In genomic region chr7:28969672-28970394, GRCm38 (mm10) we compare ENCODE assay signal across 12 mouse cellular contexts. TPM values are rescaled to one million over a fixed set of nuclear protein-coding genes. Genes with fewer than 3 reads are reported as not detected.
DNase-seq lines count a peak whose midpoint lies in the region; ATAC-seq and TF ChIP-seq lines count a peak whose summit lies in the region.
"Had no signal": no experiment of that assay in that cellular context is flagged by ENCODE, and none has a peak within 500 bp of the region (broad histone marks: within the 10 kb centered on the region; RNA-seq: fewer than 3 reads in every experiment).

No protein-coding gene starts in this region.

- peaks cover 11% of the 10 kb centered on the region for H3K36me3 ChIP-seq in C2C12 (ENCODE audit: control insufficient read depth, insufficient read depth)
- H3K36me3 ChIP-seq in intestine, embryonic 14.5 days (ENCODE audit: control insufficient read depth, insufficient read depth, low read length) = peaks cover 44% of the 10 kb centered on the region
- H3K36me3 ChIP-seq in limb, embryonic 11.5 days (ENCODE audit: control insufficient read depth, insufficient read depth, low read length) = peaks cover 16% of the 10 kb centered on the region

- TF ChIP-seq CTCF in C2C12 (IDR thresholded peaks at IDR 0.05; ENCODE audit: control insufficient read depth, insufficient read depth, insufficient read length) = no peak

- peak overlapping the region; percentile 58; the same call in 1 of the 2 replicates for H3K27ac ChIP-seq in intestine, embryonic 14.5 days (ENCODE audit: low read depth)
- no peak overlapping the region for H3K27ac ChIP-seq in limb, embryonic 11.5 days (replicated peaks; ENCODE audit: low read depth, low read length)
- H3K27ac ChIP-seq: heart, embryonic 10.5 days; layer of hippocampus, adult 2 months had no signal

- no peak overlapping the region for H3ac ChIP-seq in C2C12 (ENCODE audit: control insufficient read depth, insufficient read length, low read depth)

- no peak overlapping the region for H3K9ac ChIP-seq in intestine, embryonic 14.5 days (ENCODE audit: low read length)
- H3K9ac ChIP-seq in limb, embryonic 11.5 days (ENCODE audit: low read length) = no peak overlapping the region

- intact Hi-C loops in gastrocnemius, postnatal 36 days (cut with DNase I) = loop anchor here (5.0 kb wide), 1 partner anchor 173 kb away; no protein-coding TSS in a partner anchor

- H3K4me3 ChIP-seq in C2C12 (ENCODE audit: insufficient read depth, poor library complexity, severe bottlenecking) = no peak overlapping the region
- H3K4me3 ChIP-seq in intestine, embryonic 14.5 days (ENCODE audit: low read depth, low read length) = no peak overlapping the region
- no peak overlapping the region for H3K4me3 ChIP-seq in limb, embryonic 11.5 days (ENCODE audit: low read depth, low read length)
- H3K4me3 ChIP-seq: heart, embryonic 10.5 days; layer of hippocampus, adult 2 months had no signal

- peak; percentile 47 for ATAC-seq in intestine, embryonic 14.5 days (replicated peaks; ENCODE audit: low FRiP score, low TSS enrichment, low read depth)
- peak; percentile 35; the same call in 1 of the 2 replicates for ATAC-seq in limb, embryonic 11.5 days (ENCODE audit: insufficient number of reproducible peaks, low FRiP score, low TSS enrichment, low read depth)

- H3K4me2 ChIP-seq in intestine, embryonic 14.5 days (ENCODE audit: low read length) = no peak overlapping the region
- H3K4me2 ChIP-seq in limb, embryonic 11.5 days (ENCODE audit: low read depth, severe bottlenecking) = no peak overlapping the region

- DNase-seq in gastrocnemius, adult 8-10 months (ENCODE audit: low spot score in 2 of 2) = peak; percentile 55 to 61
- DNase-seq in gastrocnemius, postnatal 36 days = no peak
- peak; percentile 64 for DNase-seq in intestine, embryonic 14.5 days (ENCODE audit: low spot score)
- DNase-seq in limb, embryonic 11.5 days (ENCODE audit: low spot score) = no peak
- DNase-seq in layer of hippocampus, adult 8-10 months (ENCODE audit: low spot score in 2 of 2) = no peak
- DNase-seq in cerebellum, adult 9-10 months = no peak
- DNase-seq in layer of hippocampus, adult 9-10 months (ENCODE audit: low spot score) = no peak
- DNase-seq: adrenal gland, adult 2 months; cerebellum, postnatal 14 days had no signal

- H3K79me2 ChIP-seq in C2C12 (ENCODE audit: control insufficient read depth, insufficient read depth) = no peaks in the 10 kb centered on the region

- H3K4me1 ChIP-seq in intestine, embryonic 14.5 days (replicated peaks; ENCODE audit: control insufficient read depth, insufficient read depth, low read length) = 0 out of 2 replicates have a peak, but pooled peaks cover 5% of the 10 kb centered on the region
- no peaks in the 10 kb centered on the region for H3K4me1 ChIP-seq in limb, embryonic 11.5 days (ENCODE audit: control insufficient read depth, insufficient read depth, low read length)

- no peaks in the 10 kb centered on the region for H3K79me3 ChIP-seq in C2C12 (ENCODE audit: low read depth)

- no peaks in the 10 kb centered on the region for H3K9me3 ChIP-seq in intestine, embryonic 14.5 days (ENCODE audit: control insufficient read depth, low read length)
- no peaks in the 10 kb centered on the region for H3K9me3 ChIP-seq in limb, embryonic 11.5 days (ENCODE audit: control insufficient read depth, low read length)
- H3K9me3 ChIP-seq: heart, embryonic 10.5 days had no signal

- 44% methylated on average over 12 of the region's 12 CpGs for WGBS in intestine, embryonic 14.5 days
- 75% methylated on average over 12 of the region's 12 CpGs for WGBS in limb, embryonic 11.5 days

- no peaks in the 10 kb centered on the region for H3K27me3 ChIP-seq in C2C12 (ENCODE audit: control insufficient read depth, insufficient read depth, insufficient read length)
- H3K27me3 ChIP-seq in intestine, embryonic 14.5 days (replicated peaks; ENCODE audit: control insufficient read depth, insufficient read depth, low read length) = no peaks in the 10 kb centered on the region
- no peaks in the 10 kb centered on the region for H3K27me3 ChIP-seq in limb, embryonic 11.5 days (ENCODE audit: control insufficient read depth, insufficient read depth, low read length)

TF ChIP-seq in C2C12, 6 proteins besides CTCF, POLR2A, EP300 and RAD21:
- TF ChIP-seq MYOD1 (IDR thresholded peaks at IDR 0.05; ENCODE audit: control insufficient read depth, insufficient read length, low read depth) (peak; percentile 52), USF1 (IDR thresholded peaks at IDR 0.05; ENCODE audit: low read depth) (no peak)

RNA-seq across cellular contexts. Expression of gene Actn4, which starts 7.7 kb away (rescaled TPM):
- total RNA-seq in gastrocnemius, adult 8-10 months (2022) = 10 to 100 TPM; 21.3 to 36.9 (median 28.2) TPM
- total RNA-seq in gastrocnemius, postnatal 36 days (2021) = 10 to 100 TPM; 31.6 to 35.1 TPM
- 465 TPM for polyA plus RNA-seq in C2C12 (2012; fragmentation: generic; extraction: Trizol)
- polyA plus RNA-seq in intestine, embryonic 14.5 days (2014; fragmentation: Nextera tagmentation; extraction: Ambion mirVana) = 298 and 300 TPM in 2 replicates
- polyA plus RNA-seq in limb, embryonic 11.5 days (2014; fragmentation: Nextera tagmentation; extraction: Ambion mirVana) = 208 and 213 TPM in 2 replicates
- total RNA-seq in layer of hippocampus, adult 8-10 months (2022) = 100 to 1,000 TPM; 136 to 138 (median 137) TPM

RNA-seq across cellular contexts. Expression of gene Eif3k, which starts 11.8 kb away (rescaled TPM):
- 100 to 1,000 TPM; 130 to 143 (median 134) TPM for total RNA-seq in gastrocnemius, adult 8-10 months (2022)
- 100 to 1,000 TPM; 119 to 125 TPM for total RNA-seq in gastrocnemius, postnatal 36 days (2021)
- polyA plus RNA-seq in C2C12 (2012; fragmentation: generic; extraction: Trizol) = 429 TPM
- 444 and 452 TPM in 2 replicates for polyA plus RNA-seq in intestine, embryonic 14.5 days (2014; fragmentation: Nextera tagmentation; extraction: Ambion mirVana)
- 463 and 476 TPM in 2 replicates for polyA plus RNA-seq in limb, embryonic 11.5 days (2014; fragmentation: Nextera tagmentation; extraction: Ambion mirVana)
- 100 to 1,000 TPM; 182 to 214 (median 197) TPM for total RNA-seq in layer of hippocampus, adult 8-10 months (2022)

RNA-seq across cellular contexts. Expression of gene Map4k1, which starts 12.0 kb away (rescaled TPM):
- total RNA-seq in gastrocnemius, adult 8-10 months (2022) = under 1 TPM; 0.22 to 0.82 (median 0.41) TPM
- total RNA-seq in gastrocnemius, postnatal 36 days (2021) = under 1 TPM; 0.27 to 0.46 TPM
- polyA plus RNA-seq in C2C12 (2012; fragmentation: generic; extraction: Trizol) = 3.6 TPM
- 10.0 and 11.6 TPM in 2 replicates for polyA plus RNA-seq in intestine, embryonic 14.5 days (2014; fragmentation: Nextera tagmentation; extraction: Ambion mirVana)
- 10.5 and 12.1 TPM in 2 replicates for polyA plus RNA-seq in limb, embryonic 11.5 days (2014; fragmentation: Nextera tagmentation; extraction: Ambion mirVana)
- total RNA-seq in layer of hippocampus, adult 8-10 months (2022) = 1 to 10 TPM; 1.3 to 3.5 (median 1.7) TPM

Comparison
In these comparisons a context has a peak if more than half of its experiments do, and no peak if none do; other contexts are left out.
1. DNase-seq: peak in gastrocnemius, adult 8-10 months (2 of 2) and intestine, embryonic 14.5 days (single experiment); none in gastrocnemius, postnatal 36 days (0 of 2), limb, embryonic 11.5 days (single experiment), layer of hippocampus, adult 8-10 months (0 of 2), cerebellum, adult 9-10 months (single experiment) and layer of hippocampus, adult 9-10 months (single experiment).